9 mouse cellular contexts compared by ENCODE assay signal in the genomic region with DNA sequence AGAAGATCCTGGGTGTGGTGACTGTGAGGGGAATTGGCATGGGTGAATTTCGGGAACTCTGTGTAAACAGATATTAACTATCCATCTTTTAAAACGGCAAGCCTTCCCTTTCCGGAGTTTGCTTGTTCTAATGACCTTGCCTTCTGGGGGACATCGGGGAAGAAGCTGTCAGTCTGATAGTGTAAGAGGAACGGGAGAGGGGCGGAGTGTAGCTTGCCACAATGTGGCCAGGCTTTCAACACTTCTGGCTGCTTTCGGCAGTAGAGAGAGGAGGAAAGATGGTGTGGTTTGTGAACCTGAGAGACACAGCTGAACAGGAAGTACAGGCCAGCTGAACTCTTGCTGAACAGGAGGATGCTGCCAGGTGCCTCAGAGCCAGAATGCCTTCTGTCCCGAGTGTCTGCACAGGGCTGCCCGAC. TPM values are rescaled to one million over a fixed set of nuclear protein-coding genes. Genes with fewer than 3 reads are reported as not detected.
DNase-seq lines count a peak whose midpoint lies in the region; ATAC-seq and TF ChIP-seq lines count a peak whose summit lies in the region.
"Had no signal": no experiment of that assay in that cellular context is flagged by ENCODE, and none has a peak within 500 bp of the region (broad histone marks: within the 10 kb centered on the region; RNA-seq: fewer than 3 reads in every experiment).

No protein-coding gene starts in this region.

- no peaks in the 10 kb centered on the region for H3K79me2 ChIP-seq in MEL (ENCODE audit: control insufficient read depth, insufficient read depth, low read length, poor library complexity)

- no peak overlapping the region for H3K27ac ChIP-seq in MEL (ENCODE audit: control insufficient read depth, low read depth, low read length)
- 0 out of 2 replicates have a peak overlapping the region, but pooled peaks have one; percentile 14 for H3K27ac ChIP-seq in liver, embryonic 15.5 days (replicated peaks)
- H3K27ac ChIP-seq in spleen, adult 2 months (ENCODE audit: insufficient read depth, low read length), result peak overlapping the region; percentile 62
- no peak overlapping the region for H3K27ac ChIP-seq in intestine, postnatal 0 days (ENCODE audit: low read depth, low read length)
- H3K27ac ChIP-seq in forebrain, embryonic 16.5 days (ENCODE audit: low read length), result no peak overlapping the region

- H3K4me1 ChIP-seq in MEL (ENCODE audit: control insufficient read depth in 1 of 2, insufficient read depth in 2 of 2, low read length in 2 of 2), result no peaks in the 10 kb centered on the region
- H3K4me1 ChIP-seq in liver, embryonic 15.5 days (replicated peaks), result peaks cover 3% of the 10 kb centered on the region; the same call in 1 of the 2 replicates
- peaks cover 18% of the 10 kb centered on the region for H3K4me1 ChIP-seq in spleen, adult 2 months (ENCODE audit: control insufficient read depth, insufficient read depth, insufficient read length)
- H3K4me1 ChIP-seq in intestine, postnatal 0 days (replicated peaks; ENCODE audit: control insufficient read depth, insufficient read depth, low read length), result no peaks in the 10 kb centered on the region
- 0 out of 2 replicates have a peak, but pooled peaks cover 4% of the 10 kb centered on the region for H3K4me1 ChIP-seq in forebrain, embryonic 16.5 days (replicated peaks; ENCODE audit: control insufficient read depth, insufficient read depth, low read length)

- peak; percentile 32 for DNase-seq in adrenal gland, postnatal 14 days
- DNase-seq in adrenal gland, postnatal 36 days, result no peak
- DNase-seq in MEL (ENCODE audit: low read depth, low spot score), result peak; percentile 24
- DNase-seq in spleen, adult 2 months (ENCODE audit: low read depth in 1 of 2, low spot score in 2 of 2), result peak; percentile 39 to 62

- H3K9me3 ChIP-seq in MEL (replicated peaks; ENCODE audit: insufficient read depth, low read length), result no peaks in the 10 kb centered on the region
- H3K9me3 ChIP-seq in liver, embryonic 15.5 days (replicated peaks), result no peaks in the 10 kb centered on the region
- H3K9me3 ChIP-seq in intestine, postnatal 0 days (ENCODE audit: control insufficient read depth), result no peaks in the 10 kb centered on the region
- no peaks in the 10 kb centered on the region for H3K9me3 ChIP-seq in forebrain, embryonic 16.5 days (ENCODE audit: control insufficient read depth, low read length)

- no peak for TF ChIP-seq EP300 in MEL (IDR thresholded peaks at IDR 0.05; ENCODE audit: low read depth in 1 of 2, low read length in 2 of 2)

- 4% methylated on average over 9 of the region's 9 CpGs for WGBS in liver, embryonic 15.5 days (ENCODE audit: insufficient replicate concordance)
- WGBS in spleen, adult 2 months, result under 1% methylated on average over 9 of the region's 9 CpGs
- WGBS in intestine, postnatal 0 days, result 22% methylated on average over 9 of the region's 9 CpGs
- 66% methylated on average over 9 of the region's 9 CpGs for WGBS in forebrain, embryonic 16.5 days

- ATAC-seq in liver, embryonic 15.5 days (ENCODE audit: insufficient read depth), result no peak
- ATAC-seq in intestine, postnatal 0 days, result no peak
- ATAC-seq in forebrain, embryonic 16.5 days, result no peak
- ATAC-seq in erythroid progenitor cell, adult 5-6 weeks (replicated peaks; ENCODE audit: low FRiP score, poor library complexity, severe bottlenecking), result no peak

- no peaks in the 10 kb centered on the region for H3K27me3 ChIP-seq in MEL (ENCODE audit: control insufficient read depth in 1 of 2, insufficient read depth in 2 of 2, low read length in 2 of 2)
- H3K27me3 ChIP-seq in liver, embryonic 15.5 days, result no peaks in the 10 kb centered on the region
- no peaks in the 10 kb centered on the region for H3K27me3 ChIP-seq in spleen, adult 2 months (ENCODE audit: control insufficient read depth, insufficient read depth, low read length)
- H3K27me3 ChIP-seq in intestine, postnatal 0 days (replicated peaks; ENCODE audit: control insufficient read depth, insufficient read depth, low read length), result no peaks in the 10 kb centered on the region
- no peaks in the 10 kb centered on the region for H3K27me3 ChIP-seq in forebrain, embryonic 16.5 days (replicated peaks; ENCODE audit: control insufficient read depth, insufficient read depth, low read length)

- H3K9ac ChIP-seq in MEL (ENCODE audit: control insufficient read depth, low read depth, low read length, poor library complexity, severe bottlenecking), result no peak overlapping the region
- no peak overlapping the region for H3K9ac ChIP-seq in liver, embryonic 15.5 days
- no peak overlapping the region for H3K9ac ChIP-seq in intestine, postnatal 0 days (ENCODE audit: low read depth, low read length)
- no peak overlapping the region for H3K9ac ChIP-seq in forebrain, embryonic 16.5 days (replicated peaks; ENCODE audit: low read depth, low read length)

- TF ChIP-seq POLR2A in MEL (IDR thresholded peaks at IDR 0.05; ENCODE audit: control insufficient read depth in 1 of 2, insufficient read depth in 1 of 2, low read depth in 1 of 2, low read length in 2 of 2, poor library complexity in 1 of 2), result no peak
- TF ChIP-seq POLR2A in spleen, adult 2 months (IDR thresholded peaks at IDR 0.05; ENCODE audit: low read depth, low read length), result no peak; the same call in 1 of the 2 replicates

- peak overlapping the region; percentile 16; the same call in 1 of the 2 replicates for H3K4me2 ChIP-seq in liver, embryonic 15.5 days
- H3K4me2 ChIP-seq in intestine, postnatal 0 days (replicated peaks; ENCODE audit: low read depth), result no peak overlapping the region
- H3K4me2 ChIP-seq in forebrain, embryonic 16.5 days (ENCODE audit: low read length), result no peak overlapping the region

- TF ChIP-seq RAD21 in MEL (IDR thresholded peaks at IDR 0.05; ENCODE audit: low read depth, low read length), result no peak

- no peak overlapping the region for H3K4me3 ChIP-seq in MEL (ENCODE audit: control insufficient read depth in 1 of 2, insufficient read depth in 1 of 2, low read depth in 2 of 2, low read length in 2 of 2)
- no peak overlapping the region for H3K4me3 ChIP-seq in liver, embryonic 15.5 days (replicated peaks)
- no peak overlapping the region for H3K4me3 ChIP-seq in spleen, adult 2 months (ENCODE audit: extremely low read depth, insufficient read depth, insufficient read length)
- H3K4me3 ChIP-seq in intestine, postnatal 0 days (ENCODE audit: low read depth, low read length), result no peak overlapping the region
- no peak overlapping the region for H3K4me3 ChIP-seq in forebrain, embryonic 16.5 days (replicated peaks; ENCODE audit: low read length)

- no peaks in the 10 kb centered on the region for H3K36me3 ChIP-seq in MEL (ENCODE audit: control insufficient read depth in 1 of 2, insufficient read depth in 2 of 2, low read length in 2 of 2)
- no peaks in the 10 kb centered on the region for H3K36me3 ChIP-seq in liver, embryonic 15.5 days (replicated peaks)
- H3K36me3 ChIP-seq in spleen, adult 2 months (ENCODE audit: control insufficient read depth, insufficient read depth, low read length), result no peaks in the 10 kb centered on the region
- H3K36me3 ChIP-seq in intestine, postnatal 0 days (ENCODE audit: control insufficient read depth, insufficient read depth), result no peaks in the 10 kb centered on the region
- H3K36me3 ChIP-seq in forebrain, embryonic 16.5 days (ENCODE audit: control insufficient read depth, insufficient read depth), result no peaks in the 10 kb centered on the region

- TF ChIP-seq CTCF in MEL (IDR thresholded peaks at IDR 0.05 in 2 of 3, conservative IDR thresholded peaks at IDR 0.05 in 1 of 3; ENCODE audit: control insufficient read depth in 1 of 3, insufficient read depth in 1 of 3, low read depth in 2 of 3, low read length in 3 of 3, poor library complexity in 1 of 3, severe bottlenecking in 1 of 3), result no peak
- TF ChIP-seq CTCF in spleen, adult 2 months (IDR thresholded peaks at IDR 0.05; ENCODE audit: extremely low read depth, insufficient read depth, insufficient read length, insufficient replicate concordance), result no peak
- TF ChIP-seq CTCF in intestine, postnatal 0 days (IDR thresholded peaks at IDR 0.05; ENCODE audit: low read depth), result no peak

TF ChIP-seq in MEL, 35 proteins besides CTCF, POLR2A, EP300 and RAD21 (continues in another document):
- no peak for TF ChIP-seq TAL1 (IDR thresholded peaks at IDR 0.05; ENCODE audit: low read length)
- no peak for TF ChIP-seq MYB (IDR thresholded peaks at IDR 0.05; ENCODE audit: low read depth, low read length)
- TF ChIP-seq ZNF384 (IDR thresholded peaks at IDR 0.05; ENCODE audit: low read depth, low read length), result no peak
- TF ChIP-seq ZKSCAN1 (IDR thresholded peaks at IDR 0.05; ENCODE audit: low read depth, low read length), result no peak
- TF ChIP-seq USF2 (IDR thresholded peaks at IDR 0.05; ENCODE audit: borderline replicate concordance in 1 of 2, insufficient read depth in 1 of 2, low read depth in 1 of 2, low read length in 2 of 2), result no peak
- TF ChIP-seq MYC (IDR thresholded peaks at IDR 0.05; ENCODE audit: low read depth, low read length), result no peak
- no peak for TF ChIP-seq MXI1 (IDR thresholded peaks at IDR 0.05; ENCODE audit: low read depth, low read length)

RNA-seq across cellular contexts. Expression of a gene that starts 10.1 kb away (rescaled TPM):
- not detected in 2 replicates for total RNA-seq in adrenal gland, postnatal 14 days (2021)
- not detected for total RNA-seq in adrenal gland, postnatal 36 days (2021)
- not detected in 2 replicates for total RNA-seq in MEL (2012; rRNA removed)
- polyA plus RNA-seq in MEL (2012; ENCODE audit: insufficient read depth in 1 of 2, insufficient read length in 2 of 2, low read depth in 1 of 2, low replicate concordance in 2 of 2, missing spikeins in 1 of 2), result not detected
- polyA plus RNA-seq in liver, embryonic 15.5 days (2015; fragmentation: Nextera tagmentation; extraction: Ambion mirVana), result 0.22 TPM in 1 of 2 replicates, not detected in the other
- polyA plus RNA-seq in spleen, adult 2 months (2012; rRNA removed), result 1.3 and 2.3 TPM in 2 replicates
- 0.65 and 1.1 TPM in 2 replicates for polyA plus RNA-seq in intestine, postnatal 0 days (2015; fragmentation: Nextera tagmentation; extraction: Ambion mirVana)
- 5.2 and 5.7 TPM in 2 replicates for polyA plus RNA-seq in forebrain, embryonic 16.5 days (2015; fragmentation: Nextera tagmentation; extraction: Ambion mirVana)
- not detected in 2 replicates for total RNA-seq in erythroid progenitor cell, adult 5-6 weeks (2015; ENCODE audit: low replicate concordance)
- not detected in 2 replicates for total RNA-seq in erythroid progenitor cell, adult 5-6 weeks (2017; ENCODE audit: low replicate concordance)
- polyA plus RNA-seq: C2C12 had no signal

RNA-seq across cellular contexts. Expression of a gene that starts 42.8 kb away (rescaled TPM):
- total RNA-seq in adrenal gland, postnatal 14 days (2021), result 12.8 and 22.1 TPM in 2 replicates
- 10 to 100 TPM; 10.0 to 16.9 TPM for total RNA-seq in adrenal gland, postnatal 36 days (2021)
- 4.9 and 11.2 TPM in 2 replicates for total RNA-seq in MEL (2012; rRNA removed)
- polyA plus RNA-seq in MEL (2012; ENCODE audit: insufficient read depth in 1 of 2, insufficient read length in 2 of 2, low read depth in 1 of 2, low replicate concordance in 2 of 2, missing spikeins in 1 of 2), result 10 to 100 TPM in 1 of 2 experiments, not detected in 1; 10.6 TPM
- polyA plus RNA-seq in liver, embryonic 15.5 days (2015; fragmentation: Nextera tagmentation; extraction: Ambion mirVana), result 11.0 and 11.4 TPM in 2 replicates
- polyA plus RNA-seq in spleen, adult 2 months (2012; rRNA removed), result 155 TPM in 2 replicates
- 9.7 and 11.5 TPM in 2 replicates for polyA plus RNA-seq in intestine, postnatal 0 days (2015; fragmentation: Nextera tagmentation; extraction: Ambion mirVana)
- 1.9 and 2.8 TPM in 2 replicates for polyA plus RNA-seq in forebrain, embryonic 16.5 days (2015; fragmentation: Nextera tagmentation; extraction: Ambion mirVana)
- 84.7 and 114 TPM in 2 replicates for total RNA-seq in erythroid progenitor cell, adult 5-6 weeks (2015; ENCODE audit: low replicate concordance)
- 84.7 and 147 TPM in 2 replicates for total RNA-seq in erythroid progenitor cell, adult 5-6 weeks (2017; ENCODE audit: low replicate concordance)

Comparison
In these comparisons a context has a peak if more than half of its experiments do, and no peak if none do; other contexts are left out.
1. DNase-seq: peak in adrenal gland, postnatal 14 days (single experiment), MEL (single experiment) and spleen, adult 2 months (2 of 2); none in adrenal gland, postnatal 36 days (0 of 2).
2. H3K27ac ChIP-seq: peak in liver, embryonic 15.5 days (single experiment) and spleen, adult 2 months (single experiment); none in MEL (single experiment), intestine, postnatal 0 days (single experiment) and forebrain, embryonic 16.5 days (single experiment).
3. RNA of a gene that starts 42.8 kb away (polyA plus RNA-seq): 155 TPM in spleen, adult 2 months; 11.0 to 11.4 TPM in liver, embryonic 15.5 days, 10.6 TPM in MEL, 9.7 to 11.5 TPM in intestine, postnatal 0 days and 1.9 to 2.8 TPM in forebrain, embryonic 16.5 days; every median in the first group is over 10 times any median in the second.